Mouse (Mus musculus) ES-Bruce4 (cell line): ENCODE results near the gene Tnfrsf8. TPM values are rescaled to one million over a fixed set of nuclear protein-coding genes. Genes with fewer than 3 reads are reported as not detected.

Experiments used
- H3K27ac ChIP-seq: 2 replicates; pipeline ENCODE4 v1.5.1; 2012; ENCODE audit warnings: low read length, inconsistent platforms; ENCODE audit not compliant: insufficient read depth
- H3K27me3 ChIP-seq: 2 replicates; pipeline ENCODE4 v1.6.1; 2012; ENCODE audit warnings: mild to moderate bottlenecking, low read length, inconsistent platforms; ENCODE audit not compliant: control insufficient read depth, poor library complexity, insufficient read depth, severe bottlenecking
- H3K36me3 ChIP-seq: 2 replicates; pipeline ENCODE4 v1.6.1; 2012; ENCODE audit warnings: inconsistent platforms, mild to moderate bottlenecking, low read length, moderate library complexity; ENCODE audit not compliant: control insufficient read depth, poor library complexity, insufficient read depth, severe bottlenecking
- H3K4me1 ChIP-seq: one replicate; pipeline ENCODE4 v1.8.1; 2011; ENCODE audit warnings: low read length; ENCODE audit not compliant: control insufficient read depth, insufficient read depth
- H3K4me3 ChIP-seq: 2 replicates; pipeline ENCODE4 v1.5.1; 2011; ENCODE audit warnings: low read depth, mild to moderate bottlenecking, low read length
- H3K9ac ChIP-seq: 2 replicates; pipeline ENCODE4 v1.6.1; 2012; ENCODE audit warnings: low read depth, mild to moderate bottlenecking, inconsistent platforms; ENCODE audit not compliant: poor library complexity, severe bottlenecking
- H3K9me3 ChIP-seq: replicated peaks from 2 replicates; pipeline ENCODE4 v1.6.1; 2012; ENCODE audit warnings: mild to moderate bottlenecking, low read length, inconsistent platforms; ENCODE audit not compliant: control insufficient read depth, poor library complexity, insufficient read depth, severe bottlenecking
- CTCF ChIP-seq: IDR thresholded peaks from one replicate; pipeline ENCODE4 v1.8.1; 2011; ENCODE audit warnings: low read depth, low read length
- EP300 ChIP-seq: IDR thresholded peaks from 2 replicates; pipeline ENCODE4 v1.6.1; 2011; ENCODE audit warnings: low read depth, low read length; ENCODE audit not compliant: insufficient read depth
- POLR2A ChIP-seq: IDR thresholded peaks from one replicate; pipeline ENCODE4 v1.8.1; 2011; ENCODE audit warnings: low read length; ENCODE audit not compliant: insufficient read depth
- polyA plus RNA-seq: library from polyadenylated mRNA; stranded (reverse); fragments of >200 nt; gene quantifications from 2 replicates; pipeline ENCODE4 v1.2.4, GENCODE M21; 2011; ENCODE audit warnings: low read depth; ENCODE audit not compliant: missing spikeins, insufficient read depth, insufficient read length

Tnfrsf8 gene
- polyA plus RNA-seq, 1 experiment = 0.46 TPM

GRCm38 (mm10) chr4:145302106-145302505 lies 12.9 kb downstream of the Tnfrsf8 start:
- TF ChIP-seq CTCF (no peak), POLR2A (no peak), EP300 (no peak)
- no peaks in the 10 kb centered on the region for H3K9me3 ChIP-seq

GRCm38 (mm10) chr4:145300210-145300927 lies 14.6 kb downstream of the Tnfrsf8 start:
- no peak for TF ChIP-seq POLR2A
- no peak for TF ChIP-seq EP300
- no peak for TF ChIP-seq CTCF
- H3K9me3 ChIP-seq = no peaks in the 10 kb centered on the region
- no peak overlapping the region for H3K4me3 ChIP-seq
- H3K4me1 ChIP-seq = no peaks in the 10 kb centered on the region
- H3K9ac ChIP-seq = no peak overlapping the region
- no peak overlapping the region for H3K27ac ChIP-seq
- no peaks in the 10 kb centered on the region for H3K36me3 ChIP-seq
- H3K27me3 ChIP-seq = no peaks in the 10 kb centered on the region

More at GRCm38 (mm10) chr4:145302106-145302505, 12.9 kb downstream of the Tnfrsf8 start:
- Histone ChIP-seq H3K9ac (no peak overlapping the region), H3K4me1 (peaks cover 2% of the 10 kb centered on the region), H3K36me3 (no peaks in the 10 kb centered on the region), H3K27ac (no peak overlapping the region), H3K27me3 (no peaks in the 10 kb centered on the region), H3K4me3 (no peak overlapping the region)

GRCm38 (mm10) chr4:145299355-145299754 lies 15.6 kb downstream of the Tnfrsf8 start:
- Histone ChIP-seq H3K4me1 (no peaks in the 10 kb centered on the region), H3K4me3 (no peak overlapping the region), H3K27ac (no peak overlapping the region), H3K27me3 (no peaks in the 10 kb centered on the region), H3K9me3 (no peaks in the 10 kb centered on the region), H3K9ac (no peak overlapping the region), H3K36me3 (no peaks in the 10 kb centered on the region)
- TF ChIP-seq EP300 (no peak), POLR2A (no peak), CTCF (no peak)

- H3K27ac ChIP-seq = no peak overlapping the region
- H3K9ac ChIP-seq = no peak overlapping the region
- no peaks in the 10 kb centered on the region for H3K4me1 ChIP-seq
- H3K4me3 ChIP-seq = no peak overlapping the region
- no peaks in the 10 kb centered on the region for H3K27me3 ChIP-seq
- no peak for TF ChIP-seq CTCF
- no peak for TF ChIP-seq POLR2A
- TF ChIP-seq EP300 = no peak
- no peaks in the 10 kb centered on the region for H3K9me3 ChIP-seq
- no peaks in the 10 kb centered on the region for H3K36me3 ChIP-seq
These were observed 16.1 kb downstream of the Tnfrsf8 start for GRCm38 (mm10) chr4:145298846-145299245.

- Histone ChIP-seq H3K4me1 (no peaks in the 10 kb centered on the region), H3K9me3 (no peaks in the 10 kb centered on the region), H3K9ac (no peak overlapping the region), H3K4me3 (no peak overlapping the region), H3K27ac (no peak overlapping the region), H3K36me3 (no peaks in the 10 kb centered on the region), H3K27me3 (no peaks in the 10 kb centered on the region)
- TF ChIP-seq CTCF (peak; percentile 74), EP300 (no peak)
These were observed 19.2 kb downstream of the Tnfrsf8 start for GRCm38 (mm10) chr4:145295589-145296300.

- Histone ChIP-seq H3K27me3 (no peaks in the 10 kb centered on the region), H3K36me3 (no peaks in the 10 kb centered on the region), H3K4me3 (no peak overlapping the region), H3K9me3 (no peaks in the 10 kb centered on the region), H3K4me1 (no peaks in the 10 kb centered on the region), H3K9ac (no peak overlapping the region), H3K27ac (no peak overlapping the region)
- no peak for TF ChIP-seq CTCF
These were observed 20.4 kb downstream of the Tnfrsf8 start for GRCm38 (mm10) chr4:145294588-145294987.
